Mouse (Mus musculus): ENCODE results near the gene Rpl27a. TPM values are rescaled to one million over a fixed set of nuclear protein-coding genes. Genes with fewer than 3 reads are reported as not detected.

The Rpl27a gene
- polyA plus RNA-seq, 1 experiment from 2014 or later, result 125 TPM

GRCm38 (mm10) chr7:109528356-109528755 lies 9.4 kb downstream of the Rpl27a start:
- no peak for ATAC-seq
- Histone ChIP-seq H3K36me3 (peaks cover 76% of the 10 kb centered on the region), H3K4me3 (no peak overlapping the region), H3K27me3 (replicated peaks) (no peaks in the 10 kb centered on the region), H3K4me2 (no peak overlapping the region), H3K27ac (0 out of 2 replicates have a peak overlapping the region, but pooled peaks have one; percentile 10), H3K9ac (no peak overlapping the region), H3K9me3 (replicated peaks) (no peaks in the 10 kb centered on the region), H3K4me1 (peaks cover 8% of the 10 kb centered on the region; the same call in 1 of the 2 replicates)
- WGBS (ENCODE audit: insufficient replicate concordance), result 34% methylated on average over 3 of the region's 3 CpGs

DNA sequence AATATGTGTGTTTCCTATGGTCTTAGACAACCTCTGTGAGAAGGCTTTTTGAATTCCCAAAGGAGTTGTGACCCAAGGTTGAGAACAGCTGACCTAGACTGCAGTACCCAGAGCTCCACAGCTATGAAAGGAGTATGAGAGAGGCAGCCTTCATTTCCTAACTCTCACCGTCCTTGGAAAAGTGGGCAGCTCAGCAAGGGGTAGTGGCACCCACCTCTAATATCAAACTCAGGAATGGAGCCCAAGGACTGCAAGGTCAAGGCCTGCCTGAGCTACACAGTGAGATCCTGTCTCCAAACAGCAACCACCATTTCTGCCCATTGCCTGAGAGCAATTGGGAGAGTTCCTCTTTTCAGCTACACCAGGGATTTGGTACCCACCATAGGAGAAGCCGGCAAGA lies 10.8 kb downstream of the Rpl27a start:
- no peaks in the 10 kb centered on the region for H3K27me3 ChIP-seq (replicated peaks)
- no peak overlapping the region for H3K9ac ChIP-seq

GRCm38 (mm10) chr7:109531501-109531900 lies 12.6 kb downstream of the Rpl27a start:
- no peak overlapping the region for H3K27ac ChIP-seq

More for the DNA sequence above, 10.8 kb downstream of the Rpl27a start:
- Histone ChIP-seq H3K27ac (no peak overlapping the region), H3K36me3 (peaks cover 70% of the 10 kb centered on the region), H3K4me3 (no peak overlapping the region), H3K9me3 (replicated peaks) (no peaks in the 10 kb centered on the region), H3K4me1 (peaks cover 6% of the 10 kb centered on the region; the same call in 1 of the 2 replicates), H3K4me2 (no peak overlapping the region)
- ATAC-seq, result no peak
- 66% methylated on average over 2 of the region's 2 CpGs for WGBS (ENCODE audit: insufficient replicate concordance)

GRCm38 (mm10) chr7:109532691-109533090 lies 13.7 kb downstream of the Rpl27a start:
- peaks cover 6% of the 10 kb centered on the region; the same call in 1 of the 2 replicates for H3K4me1 ChIP-seq
- no peak overlapping the region for H3K9ac ChIP-seq
- H3K4me2 ChIP-seq, result no peak overlapping the region
- no peak overlapping the region for H3K27ac ChIP-seq
- ATAC-seq, result no peak
- H3K9me3 ChIP-seq (replicated peaks), result no peaks in the 10 kb centered on the region
- H3K27me3 ChIP-seq (replicated peaks), result no peaks in the 10 kb centered on the region
- no peak overlapping the region for H3K4me3 ChIP-seq
- WGBS (ENCODE audit: insufficient replicate concordance), result 65% methylated on average over 3 of the region's 3 CpGs
- H3K36me3 ChIP-seq, result peaks cover 56% of the 10 kb centered on the region

More at GRCm38 (mm10) chr7:109531501-109531900, 12.6 kb downstream of the Rpl27a start:
- WGBS (ENCODE audit: insufficient replicate concordance), result 36% methylated on average over 5 of the region's 5 CpGs
- no peaks in the 10 kb centered on the region for H3K9me3 ChIP-seq (replicated peaks)
- H3K9ac ChIP-seq, result no peak overlapping the region
- ATAC-seq, result peak; percentile 25; the same call in 1 of the 2 replicates
- peaks cover 64% of the 10 kb centered on the region for H3K36me3 ChIP-seq
- H3K27me3 ChIP-seq (replicated peaks), result no peaks in the 10 kb centered on the region
- no peak overlapping the region for H3K4me2 ChIP-seq
- H3K4me1 ChIP-seq, result peaks cover 6% of the 10 kb centered on the region; the same call in 1 of the 2 replicates
- no peak overlapping the region for H3K4me3 ChIP-seq

DNA sequence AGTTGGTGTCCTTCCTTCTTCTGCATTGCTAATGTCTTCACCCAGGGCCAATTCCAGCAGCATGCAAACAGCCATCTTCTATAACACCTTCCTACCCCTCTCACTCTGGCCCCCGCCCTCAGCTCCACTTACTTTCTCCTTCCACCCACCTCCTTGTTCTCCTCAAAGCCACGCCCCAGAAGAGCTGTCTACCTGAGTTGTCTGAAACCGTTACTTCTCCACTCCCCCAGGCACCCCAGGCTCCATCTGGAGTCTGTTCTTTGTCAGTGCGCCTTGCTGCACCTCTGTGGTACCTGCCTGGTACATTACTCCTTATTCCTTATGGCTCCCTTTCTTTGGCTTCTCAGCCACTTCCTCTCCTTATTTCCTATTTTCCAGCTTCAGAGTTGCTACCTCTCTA lies 14.2 kb downstream of the Rpl27a start:
- H3K27me3 ChIP-seq (replicated peaks), result no peaks in the 10 kb centered on the region
- H3K9ac ChIP-seq, result no peak overlapping the region
- H3K36me3 ChIP-seq, result peaks cover 56% of the 10 kb centered on the region
- no peak overlapping the region for H3K4me3 ChIP-seq
- no peak overlapping the region for H3K27ac ChIP-seq
- 59% methylated on average over 4 of the region's 4 CpGs for WGBS (ENCODE audit: insufficient replicate concordance)
- no peaks in the 10 kb centered on the region for H3K9me3 ChIP-seq (replicated peaks)
- ATAC-seq, result no peak
- H3K4me1 ChIP-seq, result peaks cover 6% of the 10 kb centered on the region; the same call in 1 of the 2 replicates
- no peak overlapping the region for H3K4me2 ChIP-seq

DNA sequence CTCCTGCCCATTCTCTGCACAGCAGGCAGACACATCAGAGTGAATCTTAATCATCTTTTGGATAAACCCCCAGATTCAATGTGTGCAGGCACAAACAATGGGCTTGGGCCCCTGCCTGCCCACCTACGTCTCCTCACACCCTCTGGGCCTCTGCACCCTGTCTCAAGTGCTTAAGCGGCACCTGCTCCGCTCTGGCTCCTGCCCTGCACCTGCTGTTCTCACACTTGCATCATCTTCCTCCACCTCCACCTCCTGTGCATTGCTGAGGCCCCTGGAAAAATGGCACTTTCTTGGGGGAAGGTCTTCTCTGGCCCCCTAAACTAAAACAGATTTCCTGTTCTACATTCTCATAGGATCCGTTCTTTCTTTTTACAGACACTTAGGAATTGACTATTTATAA lies 14.9 kb downstream of the Rpl27a start:
- no peak for ATAC-seq
- 78% methylated on average over 4 of the region's 4 CpGs for WGBS (ENCODE audit: insufficient replicate concordance)
- Histone ChIP-seq H3K27ac (no peak overlapping the region), H3K4me3 (no peak overlapping the region), H3K4me2 (no peak overlapping the region), H3K36me3 (peaks cover 60% of the 10 kb centered on the region), H3K27me3 (replicated peaks) (no peaks in the 10 kb centered on the region), H3K9me3 (replicated peaks) (no peaks in the 10 kb centered on the region), H3K4me1 (peaks cover 6% of the 10 kb centered on the region; the same call in 1 of the 2 replicates), H3K9ac (no peak overlapping the region)

DNA sequence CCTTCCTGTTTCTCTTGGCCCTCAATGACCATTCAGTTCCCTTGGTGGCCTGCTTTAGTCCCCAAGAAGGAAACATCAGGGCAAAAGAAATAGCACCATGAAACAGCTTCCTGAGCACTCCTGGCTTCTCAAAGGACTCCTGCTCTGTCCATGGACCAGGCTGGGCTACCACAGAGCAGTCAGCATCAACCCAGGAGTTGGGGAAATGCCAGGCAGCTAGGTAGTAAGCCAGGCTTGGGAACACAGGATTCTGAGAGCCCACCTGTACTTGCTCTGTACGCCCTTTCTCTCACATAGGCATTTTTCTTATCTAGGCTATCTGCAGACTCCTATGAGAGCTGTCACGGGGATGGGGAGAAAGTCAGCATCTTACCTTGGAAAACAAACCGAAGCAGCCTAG lies 16.0 kb downstream of the Rpl27a start:
- Histone ChIP-seq H3K4me3 (no peak overlapping the region), H3K9ac (no peak overlapping the region), H3K27ac (no peak overlapping the region), H3K9me3 (replicated peaks) (no peaks in the 10 kb centered on the region), H3K36me3 (peaks cover 64% of the 10 kb centered on the region), H3K27me3 (replicated peaks) (no peaks in the 10 kb centered on the region), H3K4me1 (peaks cover 6% of the 10 kb centered on the region; the same call in 1 of the 2 replicates), H3K4me2 (no peak overlapping the region)
- no peak for ATAC-seq
- whole genome bisulfite sequencing (ENCODE audit: insufficient replicate concordance), result 80% methylated on average over 3 of the region's 3 CpGs

GRCm38 (mm10) chr7:109536451-109536946 lies 17.6 kb downstream of the Rpl27a start:
- H3K36me3 ChIP-seq, result peaks cover 62% of the 10 kb centered on the region
- WGBS (ENCODE audit: insufficient replicate concordance), result 79% methylated on average over 4 of the region's 4 CpGs

DNA sequence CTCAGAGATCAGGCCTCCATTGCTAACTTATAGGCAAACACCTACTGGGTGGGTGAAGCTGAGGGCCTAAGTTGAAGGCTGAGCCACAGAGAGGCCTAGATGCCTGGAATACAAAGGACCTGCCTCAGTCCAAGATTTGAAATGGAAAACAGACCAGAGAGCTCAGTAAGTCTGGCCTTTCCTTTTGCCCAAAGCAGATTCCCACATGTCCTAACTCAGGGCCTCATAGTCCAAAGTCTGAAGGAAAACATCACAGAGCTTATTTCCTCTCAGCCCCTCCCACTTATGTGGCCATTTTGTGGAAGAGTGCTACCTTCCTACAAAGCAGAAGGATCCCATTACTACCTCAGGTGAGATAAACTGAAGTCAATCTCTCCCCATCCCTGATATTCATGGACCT lies 22.0 kb downstream of the Rpl27a start:
- no peak overlapping the region for H3K27ac ChIP-seq
- H3K9ac ChIP-seq, result no peak overlapping the region
- ATAC-seq, result no peak
- H3K27me3 ChIP-seq (replicated peaks), result no peaks in the 10 kb centered on the region
- peaks cover 68% of the 10 kb centered on the region for H3K36me3 ChIP-seq
- H3K9me3 ChIP-seq (replicated peaks), result no peaks in the 10 kb centered on the region
- H3K4me1 ChIP-seq, result no peaks in the 10 kb centered on the region; the same call in 1 of the 2 replicates
- H3K4me2 ChIP-seq, result no peak overlapping the region
- H3K4me3 ChIP-seq, result no peak overlapping the region

More at GRCm38 (mm10) chr7:109536451-109536946, 17.6 kb downstream of the Rpl27a start:
- Histone ChIP-seq H3K27me3 (replicated peaks) (no peaks in the 10 kb centered on the region), H3K4me1 (peaks cover 6% of the 10 kb centered on the region; the same call in 1 of the 2 replicates), H3K9me3 (replicated peaks) (no peaks in the 10 kb centered on the region), H3K9ac (no peak overlapping the region), H3K27ac (no peak overlapping the region), H3K4me2 (no peak overlapping the region), H3K4me3 (no peak overlapping the region)
- no peak for ATAC-seq

DNA sequence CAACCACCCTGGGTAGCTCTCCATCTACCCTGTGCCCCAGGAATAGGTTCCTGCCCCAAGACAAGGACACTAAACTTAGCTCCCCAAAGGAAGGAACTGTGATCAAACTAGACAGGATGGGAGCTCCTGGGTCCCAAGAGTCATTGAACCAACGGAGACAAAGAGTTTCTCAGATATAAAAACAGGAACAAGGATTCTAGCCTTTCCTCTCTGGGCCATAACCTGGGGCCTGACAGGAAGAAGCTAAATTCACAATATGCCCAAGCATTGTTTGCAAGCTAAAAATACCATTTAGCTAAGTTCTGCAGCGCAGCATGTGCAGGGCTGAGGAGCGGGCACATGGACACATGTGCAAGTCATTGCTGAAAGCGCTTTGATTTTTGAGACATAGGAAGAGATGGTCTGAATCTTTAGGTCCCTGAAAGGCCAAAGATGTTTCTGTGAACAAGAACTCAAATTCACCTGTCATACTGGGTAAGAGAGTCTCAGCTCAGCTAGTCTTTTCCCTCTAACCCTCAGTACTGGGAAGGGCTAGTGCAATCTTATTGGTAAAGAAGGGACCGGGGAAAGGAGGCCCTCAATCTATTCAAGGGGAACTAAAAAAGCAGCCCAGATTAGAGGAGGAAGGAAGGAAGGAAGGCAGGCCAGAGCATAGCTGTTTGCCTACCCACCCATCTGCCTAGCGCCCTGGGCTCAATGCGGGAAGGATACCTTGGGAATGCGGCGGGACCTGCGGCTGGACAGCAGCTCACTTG lies 22.8 kb downstream of the Rpl27a start:
- 58% methylated on average over 10 of the region's 10 CpGs for WGBS (ENCODE audit: insufficient replicate concordance)

DNA sequence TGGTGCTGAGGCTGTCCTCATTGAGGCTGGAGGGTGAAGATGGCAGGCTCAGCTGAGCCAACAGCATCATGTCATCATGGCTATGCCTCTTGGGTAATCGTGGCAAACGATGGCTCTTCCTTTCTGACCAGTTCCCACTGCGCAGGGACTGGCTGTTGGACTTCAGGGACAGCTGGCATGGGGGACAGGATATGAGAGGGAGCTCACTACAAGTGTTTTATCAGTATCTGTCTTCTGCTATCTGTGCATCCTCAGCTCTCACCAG lies 23.3 kb downstream of the Rpl27a start:
- no peak for ATAC-seq
- Histone ChIP-seq H3K4me3 (no peak overlapping the region), H3K9ac (no peak overlapping the region), H3K36me3 (peaks cover 66% of the 10 kb centered on the region), H3K4me1 (no peaks in the 10 kb centered on the region; the same call in 1 of the 2 replicates), H3K27ac (no peak overlapping the region), H3K9me3 (replicated peaks) (no peaks in the 10 kb centered on the region), H3K27me3 (replicated peaks) (no peaks in the 10 kb centered on the region), H3K4me2 (no peak overlapping the region)
- WGBS (ENCODE audit: insufficient replicate concordance), result 48% methylated on average over 3 of the region's 3 CpGs

More for the DNA sequence above, 22.8 kb downstream of the Rpl27a start:
- no peak for ATAC-seq
- peaks cover 67% of the 10 kb centered on the region for H3K36me3 ChIP-seq
- H3K27me3 ChIP-seq (replicated peaks), result no peaks in the 10 kb centered on the region
- no peaks in the 10 kb centered on the region for H3K9me3 ChIP-seq (replicated peaks)
- H3K27ac ChIP-seq, result no peak overlapping the region
- H3K4me3 ChIP-seq, result no peak overlapping the region
- H3K4me2 ChIP-seq, result no peak overlapping the region
- H3K9ac ChIP-seq, result no peak overlapping the region
- no peaks in the 10 kb centered on the region; the same call in 1 of the 2 replicates for H3K4me1 ChIP-seq

DNA sequence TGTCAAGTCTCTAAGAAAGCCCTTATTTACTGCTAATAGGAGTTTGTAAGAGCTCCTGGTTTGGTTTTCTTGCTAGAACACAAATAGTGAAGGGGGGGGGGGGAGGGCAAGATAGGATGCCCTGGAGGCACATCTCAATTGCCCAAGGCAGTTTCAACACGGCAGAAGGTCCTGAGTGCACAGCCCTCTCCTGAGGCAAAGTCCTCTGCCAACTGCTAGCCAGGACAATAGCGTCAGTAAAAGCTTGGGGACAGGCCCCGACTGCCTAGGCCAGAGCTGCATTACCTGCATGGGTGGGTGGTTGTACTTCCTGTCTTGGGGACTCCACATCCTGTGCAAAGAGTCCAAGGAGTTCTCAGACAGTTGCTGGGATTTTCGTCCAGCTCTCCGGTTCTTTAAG lies 25.8 kb downstream of the Rpl27a start:
- no peak for ATAC-seq
- H3K4me1 ChIP-seq, result no peaks in the 10 kb centered on the region; the same call in 1 of the 2 replicates
- peaks cover 47% of the 10 kb centered on the region for H3K36me3 ChIP-seq
- H3K27ac ChIP-seq, result no peak overlapping the region
- no peaks in the 10 kb centered on the region for H3K9me3 ChIP-seq (replicated peaks)
- no peak overlapping the region for H3K9ac ChIP-seq
- no peak overlapping the region for H3K4me3 ChIP-seq
- WGBS (ENCODE audit: insufficient replicate concordance), result 64% methylated on average over 5 of the region's 5 CpGs
- H3K27me3 ChIP-seq (replicated peaks), result no peaks in the 10 kb centered on the region
- H3K4me2 ChIP-seq, result no peak overlapping the region

Measured in liver, embryonic 12.5 days (tissue).